Mouse (Mus musculus) midbrain, embryonic 16.5 days (tissue): ENCODE data around the gene Astn2. TPM values are rescaled to one million over a fixed set of nuclear protein-coding genes. Genes with fewer than 3 reads are reported as not detected.

Experiments
- ATAC-seq: fragments of 200-750 bp; cut with Nextera tagmentation; 2 replicates; pipeline ENCODE4 v1.8.0; 2017; ENCODE audit warnings: moderate TSS enrichment
- H3K27ac ChIP-seq: fragments of 300-500 bp; sonication (generic); 2 replicates; pipeline ENCODE4 v1.5.1; 2014; ENCODE audit warnings: mild to moderate bottlenecking, low read length, mixed read lengths
- H3K27me3 ChIP-seq: fragments of 300-500 bp; sonication (generic); 2 replicates; pipeline ENCODE4 v1.6.1; 2014; ENCODE audit warnings: low read depth, low read length, mixed read lengths; ENCODE audit not compliant: control insufficient read depth, insufficient read depth
- H3K36me3 ChIP-seq: fragments of 300-500 bp; sonication (generic); 2 replicates; pipeline ENCODE4 v1.6.1; 2014; ENCODE audit warnings: mild to moderate bottlenecking, low read length, moderate library complexity, mixed read lengths; ENCODE audit not compliant: control insufficient read depth, insufficient read depth
- H3K4me1 ChIP-seq: fragments of 300-500 bp; sonication (generic); 2 replicates; pipeline ENCODE4 v1.6.1; 2014; ENCODE audit warnings: mild to moderate bottlenecking, low read length, mixed read lengths; ENCODE audit not compliant: control insufficient read depth, insufficient read depth
- H3K4me2 ChIP-seq: fragments of 300-500 bp; sonication (generic); 2 replicates; pipeline ENCODE4 v1.6.1; 2014; ENCODE audit warnings: mild to moderate bottlenecking, low read length, mixed read lengths
- H3K4me3 ChIP-seq: fragments of 300-500 bp; sonication (generic); 2 replicates; pipeline ENCODE4 v1.5.1; 2014; ENCODE audit warnings: low read depth, mild to moderate bottlenecking, low read length, moderate library complexity, mixed read lengths
- H3K9ac ChIP-seq: fragments of 300-500 bp; sonication (generic); 2 replicates; pipeline ENCODE4 v1.6.1; 2014; ENCODE audit warnings: low read depth, low read length, mixed read lengths
- H3K9me3 ChIP-seq: fragments of 300-500 bp; sonication (generic); replicated peaks from 2 replicates; pipeline ENCODE4 v1.6.1; 2014; ENCODE audit warnings: mild to moderate bottlenecking, low read length, mixed read lengths; ENCODE audit not compliant: control insufficient read depth, poor library complexity, severe bottlenecking
- WGBS: fragments of 180-500 bp; shearing (Covaris S2); extraction: QIAGEN DNeasy Blood & Tissue Kit; methylation state at CpG from one replicate; pipeline ENCODE4 v1.1.7; 2014; 5-methylcytosine and 5-hydroxymethylcytosine counted together
- polyA plus RNA-seq: library from polyadenylated mRNA; unstranded; fragments of >200 nt; fragmentation: Nextera tagmentation; extraction: Ambion mirVana; gene quantifications from 2 replicates; pipeline ENCODE4 v1.2.1, GENCODE M21; 2015

Gene Astn2
- polyA plus RNA-seq, 1 experiment from 2014 or later: 1.8 TPM

GRCm38 (mm10) chr4:66401186-66401681, 3.2 kb downstream of the Astn2 start:
- ATAC-seq: 0 out of 2 replicates have a peak, but pooled peaks have one; percentile 14
- peaks cover 9% of the 10 kb centered on the region for H3K4me1 ChIP-seq
- WGBS: 11% methylated on average over 8 of the region's 8 CpGs
- H3K4me2 ChIP-seq: peak overlapping the region; percentile 88
- no peaks in the 10 kb centered on the region for H3K9me3 ChIP-seq
- H3K27me3 ChIP-seq: no peaks in the 10 kb centered on the region
- H3K27ac ChIP-seq: no peak overlapping the region
- peak overlapping the region; percentile 93 for H3K4me3 ChIP-seq
- H3K9ac ChIP-seq: peak overlapping the region; percentile 53; the same call in 1 of the 2 replicates
- no peaks in the 10 kb centered on the region for H3K36me3 ChIP-seq

DNA sequence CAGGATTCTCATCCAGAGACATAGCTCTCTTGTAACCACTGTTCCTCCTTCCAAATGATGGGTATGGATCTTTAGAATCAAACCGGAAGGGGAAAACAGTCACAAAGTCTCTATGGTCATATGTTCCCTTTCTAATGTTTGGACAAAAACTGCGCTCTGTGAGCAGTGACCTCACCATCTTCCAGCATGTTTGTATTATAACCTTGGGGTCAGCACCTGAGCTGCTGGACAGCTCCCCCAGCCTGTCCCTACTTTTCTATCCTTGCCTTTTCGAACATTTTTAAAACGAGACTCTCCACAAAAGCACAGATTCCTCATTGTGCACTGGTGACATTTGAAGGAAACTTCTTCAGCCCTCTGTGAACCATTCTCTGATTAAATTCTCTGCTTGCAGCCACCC, 5.3 kb downstream of the Astn2 start:
- no peak overlapping the region for H3K4me3 ChIP-seq
- H3K4me1 ChIP-seq: peaks cover 11% of the 10 kb centered on the region
- no peak overlapping the region for H3K4me2 ChIP-seq
- no peak overlapping the region for H3K27ac ChIP-seq
- H3K27me3 ChIP-seq: no peaks in the 10 kb centered on the region
- no peaks in the 10 kb centered on the region for H3K36me3 ChIP-seq
- no peak for ATAC-seq
- WGBS: 63% methylated on average over 4 of the region's 4 CpGs
- no peaks in the 10 kb centered on the region for H3K9me3 ChIP-seq
- no peak overlapping the region for H3K9ac ChIP-seq

DNA sequence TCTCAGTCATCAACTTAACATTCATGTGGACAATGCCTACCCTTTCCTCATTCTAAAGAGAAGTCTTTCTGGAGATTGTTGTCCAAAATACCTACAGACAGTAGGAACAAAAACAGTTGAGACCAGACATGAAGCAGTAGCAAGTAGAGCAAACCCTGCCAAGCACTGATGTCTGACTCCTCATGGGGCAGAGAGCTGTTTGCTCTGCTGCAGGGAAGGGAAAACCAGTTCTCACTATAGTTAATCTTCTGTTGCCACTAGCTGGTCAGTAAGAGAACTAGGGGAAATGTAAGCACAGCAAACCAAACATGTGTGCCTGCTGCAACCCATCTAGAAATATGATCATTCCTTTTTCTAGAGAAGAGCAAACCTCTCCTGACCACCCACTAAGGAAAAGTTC, 7.2 kb downstream of the Astn2 start:
- no peaks in the 10 kb centered on the region for H3K9me3 ChIP-seq
- H3K27me3 ChIP-seq: no peaks in the 10 kb centered on the region
- H3K27ac ChIP-seq: no peak overlapping the region
- no peak overlapping the region for H3K4me2 ChIP-seq
- H3K9ac ChIP-seq: no peak overlapping the region
- H3K4me1 ChIP-seq: peaks cover 9% of the 10 kb centered on the region
- H3K36me3 ChIP-seq: no peaks in the 10 kb centered on the region
- ATAC-seq: no peak
- H3K4me3 ChIP-seq: no peak overlapping the region

GRCm38 (mm10) chr4:66393294-66393693, 11.1 kb downstream of the Astn2 start:
- no peak for ATAC-seq
- WGBS: 77% methylated on average over 4 of the region's 4 CpGs

DNA sequence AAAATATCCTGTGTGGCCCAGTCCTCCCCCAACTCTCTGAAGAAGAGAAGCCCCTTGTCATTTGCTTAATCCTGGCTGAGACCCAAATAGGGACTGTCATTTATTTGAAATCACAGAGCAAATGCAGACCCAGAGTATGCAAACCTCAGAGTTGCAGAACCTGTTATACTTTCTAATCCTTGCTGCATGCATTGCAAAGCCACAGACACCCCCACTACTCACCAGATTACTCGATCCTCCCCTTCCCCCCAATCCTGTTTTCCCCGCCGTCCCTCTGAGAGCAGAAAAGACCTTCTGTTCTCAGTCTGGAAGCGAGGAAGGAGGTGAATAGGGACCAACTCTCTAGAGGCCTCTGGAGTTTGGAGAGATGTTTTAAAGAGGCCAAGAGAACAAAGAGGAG, 13.9 kb downstream of the Astn2 start:
- no peak overlapping the region for H3K4me2 ChIP-seq
- no peak overlapping the region for H3K27ac ChIP-seq
- no peaks in the 10 kb centered on the region for H3K27me3 ChIP-seq
- ATAC-seq: peak; percentile 17; the same call in 1 of the 2 replicates
- 8% methylated on average over 4 of the region's 4 CpGs for WGBS
- no peak overlapping the region for H3K4me3 ChIP-seq
- no peaks in the 10 kb centered on the region for H3K9me3 ChIP-seq
- H3K4me1 ChIP-seq: 0 out of 2 replicates have a peak, but pooled peaks cover 5% of the 10 kb centered on the region
- H3K36me3 ChIP-seq: no peaks in the 10 kb centered on the region
- H3K9ac ChIP-seq: no peak overlapping the region

More at GRCm38 (mm10) chr4:66393294-66393693, 11.1 kb downstream of the Astn2 start:
- no peak overlapping the region for H3K4me2 ChIP-seq
- H3K27me3 ChIP-seq: no peaks in the 10 kb centered on the region
- H3K9ac ChIP-seq: no peak overlapping the region
- no peaks in the 10 kb centered on the region for H3K9me3 ChIP-seq
- H3K4me3 ChIP-seq: no peak overlapping the region
- 0 out of 2 replicates have a peak, but pooled peaks cover 5% of the 10 kb centered on the region for H3K4me1 ChIP-seq
- H3K36me3 ChIP-seq: no peaks in the 10 kb centered on the region
- no peak overlapping the region for H3K27ac ChIP-seq

- no peak overlapping the region for H3K9ac ChIP-seq
- H3K27me3 ChIP-seq: no peaks in the 10 kb centered on the region
- no peaks in the 10 kb centered on the region for H3K36me3 ChIP-seq
- ATAC-seq: no peak
- no peak overlapping the region for H3K4me2 ChIP-seq
- 29% methylated on average over 2 of the region's 2 CpGs for WGBS
- H3K9me3 ChIP-seq: no peaks in the 10 kb centered on the region
- H3K4me1 ChIP-seq: peaks cover 10% of the 10 kb centered on the region
- no peak overlapping the region for H3K4me3 ChIP-seq
- no peak overlapping the region for H3K27ac ChIP-seq
Observed at GRCm38 (mm10) chr4:66378586-66378985, 25.8 kb downstream of the Astn2 start.

GRCm38 (mm10) chr4:66370557-66371071, 33.8 kb downstream of the Astn2 start:
- H3K27ac ChIP-seq: peak overlapping the region; percentile 0
- no peak overlapping the region for H3K9ac ChIP-seq
- H3K27me3 ChIP-seq: no peaks in the 10 kb centered on the region
- H3K36me3 ChIP-seq: no peaks in the 10 kb centered on the region
- no peaks in the 10 kb centered on the region for H3K9me3 ChIP-seq
- H3K4me2 ChIP-seq: no peak overlapping the region
- H3K4me1 ChIP-seq: peaks cover 10% of the 10 kb centered on the region
- no peak overlapping the region for H3K4me3 ChIP-seq
- 43% methylated on average over 3 of the region's 3 CpGs for WGBS
- ATAC-seq: peak; percentile 64; the same call in 1 of the 2 replicates

DNA sequence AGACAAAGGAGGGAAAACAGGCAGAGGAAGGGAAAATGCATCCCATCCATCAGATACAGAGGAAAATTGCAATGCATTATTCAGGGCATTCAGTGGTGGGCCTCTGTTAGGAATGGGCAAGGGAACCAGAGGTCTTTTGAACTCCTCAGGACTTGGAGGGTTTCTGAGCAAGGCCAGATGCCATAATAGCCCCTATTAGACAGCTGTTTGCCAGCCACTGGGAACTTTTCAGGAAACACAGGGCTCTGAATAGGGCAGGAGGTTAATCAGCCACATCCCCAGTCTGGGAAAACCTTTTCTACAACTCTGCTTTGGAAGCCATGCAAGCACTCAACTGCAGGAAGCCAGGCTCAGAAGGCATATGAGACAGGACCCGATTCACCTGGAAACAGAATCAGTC, 38.9 kb downstream of the Astn2 start:
- H3K27ac ChIP-seq: no peak overlapping the region
- H3K27me3 ChIP-seq: no peaks in the 10 kb centered on the region
- peaks cover 6% of the 10 kb centered on the region; the same call in 1 of the 2 replicates for H3K4me1 ChIP-seq
- no peak overlapping the region for H3K4me2 ChIP-seq
- no peak overlapping the region for H3K4me3 ChIP-seq
- H3K36me3 ChIP-seq: no peaks in the 10 kb centered on the region
- no peak overlapping the region for H3K9ac ChIP-seq
- ATAC-seq: no peak
- no peaks in the 10 kb centered on the region for H3K9me3 ChIP-seq
- WGBS: 70% methylated on average over 1 of the region's 1 CpGs

DNA sequence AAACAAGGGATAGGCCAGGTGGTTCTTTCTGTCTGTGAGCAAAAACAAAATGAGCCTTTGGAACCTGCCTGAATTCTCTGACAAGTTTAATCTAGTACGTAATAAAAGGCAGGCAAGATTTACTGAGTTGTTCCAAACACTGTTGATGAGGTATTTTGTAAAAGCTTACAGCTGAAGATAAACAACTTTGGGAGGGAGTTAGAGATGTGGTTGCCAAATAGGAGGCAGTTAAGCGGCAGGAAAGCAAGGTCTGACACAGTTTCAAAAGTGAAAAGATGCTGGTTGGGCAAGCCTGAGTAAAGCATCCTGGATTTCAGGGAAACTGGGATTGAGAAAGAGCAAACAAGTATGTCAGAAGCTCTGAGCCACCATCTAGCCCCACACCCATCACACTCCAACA, 59.8 kb downstream of the Astn2 start:
- H3K36me3 ChIP-seq: no peaks in the 10 kb centered on the region
- no peak overlapping the region for H3K4me2 ChIP-seq
- no peaks in the 10 kb centered on the region for H3K27me3 ChIP-seq
- no peak overlapping the region for H3K4me3 ChIP-seq
- H3K9me3 ChIP-seq: no peaks in the 10 kb centered on the region
- H3K9ac ChIP-seq: no peak overlapping the region
- 83% methylated on average over 2 of the region's 2 CpGs for WGBS
- no peak for ATAC-seq
- H3K4me1 ChIP-seq: no peaks in the 10 kb centered on the region
- H3K27ac ChIP-seq: no peak overlapping the region
